ENCODE assay signal across 8 mouse cellular contexts in the genomic region with DNA sequence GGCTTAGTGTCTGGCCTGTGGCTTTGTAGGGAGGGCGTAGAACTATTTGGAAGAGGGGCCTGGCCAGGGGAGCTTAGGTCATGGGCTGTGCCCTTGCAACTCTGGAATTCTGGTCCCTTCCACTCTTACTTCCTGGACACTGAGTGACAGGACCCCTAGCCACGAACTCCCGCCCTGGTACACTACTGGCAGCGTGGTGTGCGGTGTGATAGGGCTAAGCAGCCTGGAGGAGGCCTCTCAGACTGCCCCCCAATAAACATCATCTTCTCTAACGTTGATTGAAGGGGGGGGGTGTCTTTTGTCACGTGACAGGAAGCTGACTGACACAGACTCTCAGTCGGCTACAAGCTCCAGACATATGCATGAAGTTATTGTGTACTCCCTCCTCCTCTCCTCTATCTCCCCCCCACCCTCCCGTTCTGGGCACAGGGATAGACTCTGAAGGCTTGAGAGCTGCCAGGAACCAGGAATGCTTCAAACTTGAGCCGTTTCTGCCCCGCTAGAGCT. TPM values are rescaled to one million over a fixed set of nuclear protein-coding genes. Genes with fewer than 3 reads are reported as not detected.
DNase-seq lines count a peak whose midpoint lies in the region; ATAC-seq and TF ChIP-seq lines count a peak whose summit lies in the region.

No protein-coding gene starts in this region.

- H3K4me1 ChIP-seq in midbrain, embryonic 11.5 days (ENCODE audit: control insufficient read depth, insufficient read depth, low read length) = no peaks in the 10 kb centered on the region
- H3K4me1 ChIP-seq in midbrain, embryonic 16.5 days (ENCODE audit: control insufficient read depth, insufficient read depth, low read length) = no peaks in the 10 kb centered on the region; the same call in none of the 2 replicates
- H3K4me1 ChIP-seq in heart, embryonic 13.5 days = peaks cover 20% of the 10 kb centered on the region
- H3K4me1 ChIP-seq in liver, embryonic 14.5 days (replicated peaks; ENCODE audit: control insufficient read depth in 2 of 2, insufficient read depth in 2 of 2, low read length in 1 of 2) = peaks cover 0 to 2% of the 10 kb centered on the region in 2 experiments; a peak in 2 of 4 replicates
- no peaks in the 10 kb centered on the region for H3K4me1 ChIP-seq in midbrain, embryonic 15.5 days

- peak; percentile 81 for DNase-seq in midbrain, embryonic 11.5 days (ENCODE audit: low spot score, missing footprints)
- no peak for DNase-seq in liver, embryonic 14.5 days (ENCODE audit: low read depth in 3 of 3, low spot score in 3 of 3)
- DNase-seq in thymus, postnatal 0 days (ENCODE audit: low spot score) = peak; percentile 83
- DNase-seq in adrenal gland, postnatal 10 days = no peak

- TF ChIP-seq EP300 in liver, embryonic 14.5 days (IDR thresholded peaks at IDR 0.05; ENCODE audit: low read depth) = no peak

- no peak overlapping the region for H3K27ac ChIP-seq in midbrain, embryonic 11.5 days (ENCODE audit: low read depth, low read length)
- H3K27ac ChIP-seq in midbrain, embryonic 16.5 days (ENCODE audit: low read length) = no peak overlapping the region
- peak overlapping the region; percentile 67 for H3K27ac ChIP-seq in heart, embryonic 13.5 days (replicated peaks)
- H3K27ac ChIP-seq in liver, embryonic 14.5 days = no peak overlapping the region
- H3K27ac ChIP-seq in midbrain, embryonic 15.5 days = no peak overlapping the region

- ATAC-seq in midbrain, embryonic 11.5 days (ENCODE audit: low FRiP score) = no peak
- ATAC-seq in midbrain, embryonic 16.5 days = no peak; the same call in 1 of the 2 replicates
- peak; percentile 56 for ATAC-seq in heart, embryonic 13.5 days (ENCODE audit: extremely low read depth, insufficient number of reproducible peaks, low FRiP score, low TSS enrichment)
- peak; percentile 65 for ATAC-seq in liver, embryonic 14.5 days (ENCODE audit: insufficient read depth)
- no peak for ATAC-seq in midbrain, embryonic 15.5 days (replicated peaks)
- ATAC-seq in frontal cortex, adult (ENCODE audit: low TSS enrichment) = no peak

- H3K4me3 ChIP-seq in midbrain, embryonic 11.5 days (ENCODE audit: low read depth, low read length) = no peak overlapping the region
- no peak overlapping the region for H3K4me3 ChIP-seq in midbrain, embryonic 16.5 days (ENCODE audit: low read depth, low read length)
- 0 out of 2 replicates have a peak overlapping the region, but pooled peaks have one; percentile 10 for H3K4me3 ChIP-seq in heart, embryonic 13.5 days
- peak overlapping the region in 1 of 2 experiments; percentile 1; a peak in 1 of 4 replicates for H3K4me3 ChIP-seq in liver, embryonic 14.5 days (ENCODE audit: insufficient read depth in 1 of 2, low read depth in 2 of 2, low read length in 2 of 2)
- H3K4me3 ChIP-seq in midbrain, embryonic 15.5 days = no peak overlapping the region

- H3K36me3 ChIP-seq in midbrain, embryonic 11.5 days (ENCODE audit: control insufficient read depth, insufficient read depth, low read length) = no peaks in the 10 kb centered on the region
- H3K36me3 ChIP-seq in midbrain, embryonic 16.5 days (ENCODE audit: control insufficient read depth, insufficient read depth, low read length) = no peaks in the 10 kb centered on the region
- H3K36me3 ChIP-seq in heart, embryonic 13.5 days = peaks cover 13% of the 10 kb centered on the region; the same call in 1 of the 2 replicates
- H3K36me3 ChIP-seq in liver, embryonic 14.5 days (replicated peaks; ENCODE audit: control insufficient read depth, insufficient read depth, low read depth) = no peaks in the 10 kb centered on the region
- H3K36me3 ChIP-seq in midbrain, embryonic 15.5 days (replicated peaks) = no peaks in the 10 kb centered on the region

- H3K9ac ChIP-seq in midbrain, embryonic 11.5 days (ENCODE audit: low read length) = no peak overlapping the region
- H3K9ac ChIP-seq in midbrain, embryonic 16.5 days (ENCODE audit: low read depth, low read length) = no peak overlapping the region
- peak overlapping the region; percentile 66 for H3K9ac ChIP-seq in heart, embryonic 13.5 days
- no peak overlapping the region for H3K9ac ChIP-seq in liver, embryonic 14.5 days (replicated peaks)
- H3K9ac ChIP-seq in midbrain, embryonic 15.5 days = no peak overlapping the region

- no peaks in the 10 kb centered on the region; the same call in 1 of the 2 replicates for H3K9me3 ChIP-seq in midbrain, embryonic 11.5 days (ENCODE audit: control insufficient read depth, low read length)
- no peaks in the 10 kb centered on the region for H3K9me3 ChIP-seq in midbrain, embryonic 16.5 days (replicated peaks; ENCODE audit: control insufficient read depth, low read length, poor library complexity, severe bottlenecking)
- H3K9me3 ChIP-seq in heart, embryonic 13.5 days = peaks cover 10% of the 10 kb centered on the region; the same call in 1 of the 2 replicates
- H3K9me3 ChIP-seq in liver, embryonic 14.5 days (ENCODE audit: control insufficient read depth, low read length) = no peaks in the 10 kb centered on the region; the same call in 1 of the 2 replicates
- no peaks in the 10 kb centered on the region for H3K9me3 ChIP-seq in midbrain, embryonic 15.5 days

- no peak for TF ChIP-seq CTCF in liver, embryonic 14.5 days (IDR thresholded peaks at IDR 0.05; ENCODE audit: low read depth)

- no peaks in the 10 kb centered on the region for H3K27me3 ChIP-seq in midbrain, embryonic 11.5 days (ENCODE audit: control insufficient read depth, insufficient read depth, low read length)
- no peaks in the 10 kb centered on the region for H3K27me3 ChIP-seq in midbrain, embryonic 16.5 days (ENCODE audit: control insufficient read depth, insufficient read depth, low read depth, low read length)
- no peaks in the 10 kb centered on the region for H3K27me3 ChIP-seq in heart, embryonic 13.5 days (replicated peaks)
- H3K27me3 ChIP-seq in liver, embryonic 14.5 days (ENCODE audit: control insufficient read depth, insufficient read depth, low read length) = no peaks in the 10 kb centered on the region
- H3K27me3 ChIP-seq in midbrain, embryonic 15.5 days (replicated peaks) = no peaks in the 10 kb centered on the region

- H3K4me2 ChIP-seq in midbrain, embryonic 11.5 days = no peak overlapping the region
- H3K4me2 ChIP-seq in midbrain, embryonic 16.5 days (ENCODE audit: low read length) = no peak overlapping the region
- H3K4me2 ChIP-seq in heart, embryonic 13.5 days = peak overlapping the region; percentile 55
- peak overlapping the region; percentile 27 for H3K4me2 ChIP-seq in liver, embryonic 14.5 days (ENCODE audit: low read depth)
- H3K4me2 ChIP-seq in midbrain, embryonic 15.5 days = no peak overlapping the region

- 76% methylated on average over 11 of the region's 11 CpGs for WGBS in midbrain, embryonic 11.5 days
- 67% methylated on average over 11 of the region's 11 CpGs for WGBS in midbrain, embryonic 16.5 days
- 36% methylated on average over 11 of the region's 11 CpGs for WGBS in heart, embryonic 13.5 days
- 22% methylated on average over 11 of the region's 11 CpGs for WGBS in liver, embryonic 14.5 days (ENCODE audit: insufficient replicate concordance)
- 66% methylated on average over 11 of the region's 11 CpGs for WGBS in midbrain, embryonic 15.5 days

RNA-seq across cellular contexts. Expression of gene Ralbp1, which starts 21.4 kb away (rescaled TPM):
- polyA plus RNA-seq in midbrain, embryonic 11.5 days (2014; fragmentation: Nextera tagmentation; extraction: Ambion mirVana) = 39.5 and 45.4 TPM in 2 replicates
- polyA plus RNA-seq in midbrain, embryonic 16.5 days (2015; fragmentation: Nextera tagmentation; extraction: Ambion mirVana) = 50.2 and 51.6 TPM in 2 replicates
- 43.9 and 46.6 TPM in 2 replicates for polyA plus RNA-seq in heart, embryonic 13.5 days (2015; fragmentation: Nextera tagmentation; extraction: Ambion mirVana)
- polyA plus RNA-seq in liver, embryonic 14.5 days (2012; rRNA removed) = 11.0 and 15.7 TPM in 2 replicates
- polyA plus RNA-seq in liver, embryonic 14.5 days (2014; fragmentation: Nextera tagmentation; extraction: Ambion mirVana) = 36.0 and 38.1 TPM in 2 replicates
- 94.9 and 105 TPM in 2 replicates for polyA plus RNA-seq in thymus, postnatal 0 days (2015; fragmentation: Nextera tagmentation; extraction: Ambion mirVana)
- 10 to 100 TPM; 32.4 to 37.4 TPM for total RNA-seq in adrenal gland, postnatal 10 days (2021)
- polyA plus RNA-seq in midbrain, embryonic 15.5 days (2015; fragmentation: Nextera tagmentation; extraction: Ambion mirVana) = 57.6 and 67.4 TPM in 2 replicates

RNA-seq across cellular contexts. Expression of gene Twsg1, which starts 44.1 kb away (rescaled TPM):
- polyA plus RNA-seq in midbrain, embryonic 11.5 days (2014; fragmentation: Nextera tagmentation; extraction: Ambion mirVana) = 105 and 115 TPM in 2 replicates
- 47.1 and 54.0 TPM in 2 replicates for polyA plus RNA-seq in midbrain, embryonic 16.5 days (2015; fragmentation: Nextera tagmentation; extraction: Ambion mirVana)
- 87.4 and 94.7 TPM in 2 replicates for polyA plus RNA-seq in heart, embryonic 13.5 days (2015; fragmentation: Nextera tagmentation; extraction: Ambion mirVana)
- 7.7 and 8.1 TPM in 2 replicates for polyA plus RNA-seq in liver, embryonic 14.5 days (2012; rRNA removed)
- polyA plus RNA-seq in liver, embryonic 14.5 days (2014; fragmentation: Nextera tagmentation; extraction: Ambion mirVana) = 16.1 and 18.3 TPM in 2 replicates
- 66.4 and 68.7 TPM in 2 replicates for polyA plus RNA-seq in thymus, postnatal 0 days (2015; fragmentation: Nextera tagmentation; extraction: Ambion mirVana)
- 10 to 100 TPM; 63.3 to 70.0 TPM for total RNA-seq in adrenal gland, postnatal 10 days (2021)
- 56.8 and 59.1 TPM in 2 replicates for polyA plus RNA-seq in midbrain, embryonic 15.5 days (2015; fragmentation: Nextera tagmentation; extraction: Ambion mirVana)

Comparison
In these comparisons a context has a peak if more than half of its experiments do, and no peak if none do; other contexts are left out.
1. ATAC-seq: peak in heart, embryonic 13.5 days (single experiment) and liver, embryonic 14.5 days (single experiment); none in midbrain, embryonic 11.5 days (single experiment), midbrain, embryonic 16.5 days (single experiment), midbrain, embryonic 15.5 days (single experiment) and frontal cortex, adult (single experiment).
2. DNase-seq: peak in midbrain, embryonic 11.5 days (single experiment) and thymus, postnatal 0 days (single experiment); none in liver, embryonic 14.5 days (0 of 3) and adrenal gland, postnatal 10 days (single experiment).
3. H3K4me2 ChIP-seq: peak in heart, embryonic 13.5 days (single experiment) and liver, embryonic 14.5 days (single experiment); none in midbrain, embryonic 11.5 days (single experiment), midbrain, embryonic 16.5 days (single experiment) and midbrain, embryonic 15.5 days (single experiment).